Mouse (Mus musculus) heart, adult 8-10 months (tissue): ENCODE data around the gene Ctdsp1. TPM values are rescaled to one million over a fixed set of nuclear protein-coding genes. Genes with fewer than 3 reads are reported as not detected.

Experiments used
- DNase-seq: peaks from one replicate; pipeline ENCODE4 v3.0.0; 2022; ENCODE audit warnings: low spot score
- total RNA-seq, 4 experiments: library from RNA; stranded (reverse); gene quantifications; 2 replicates each; pipeline ENCODE4 v1.2.4; 2022

Ctdsp1 gene
- total RNA-seq, 4 experiments from 2014 or later: 115 to 130 (median 121) TPM

DNA sequence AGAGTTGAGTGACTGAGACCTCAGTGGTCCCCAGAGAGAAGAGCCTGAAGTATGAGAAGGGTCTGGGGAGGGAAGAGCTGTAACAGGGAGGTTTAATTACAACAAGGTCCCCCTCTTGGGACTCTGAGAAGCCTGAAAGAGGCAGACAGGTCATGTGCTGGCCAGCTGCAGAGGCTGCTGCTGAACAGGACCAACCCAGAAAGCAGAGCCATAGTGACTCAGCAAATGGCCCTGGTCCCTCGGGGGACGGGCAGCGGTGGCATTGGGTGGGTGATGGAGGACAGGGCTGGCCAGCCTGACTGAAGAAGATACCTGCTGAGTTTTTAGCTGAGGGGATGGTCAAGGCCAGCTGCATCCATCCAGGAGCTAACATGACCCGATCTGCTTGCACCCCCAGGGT lies 14.9 kb upstream of the Ctdsp1 start:
- no peak for DNase-seq

GRCm38 (mm10) chr1:74379058-74379504 lies 12.2 kb upstream of the Ctdsp1 start:
- DNase-seq: no peak

DNA sequence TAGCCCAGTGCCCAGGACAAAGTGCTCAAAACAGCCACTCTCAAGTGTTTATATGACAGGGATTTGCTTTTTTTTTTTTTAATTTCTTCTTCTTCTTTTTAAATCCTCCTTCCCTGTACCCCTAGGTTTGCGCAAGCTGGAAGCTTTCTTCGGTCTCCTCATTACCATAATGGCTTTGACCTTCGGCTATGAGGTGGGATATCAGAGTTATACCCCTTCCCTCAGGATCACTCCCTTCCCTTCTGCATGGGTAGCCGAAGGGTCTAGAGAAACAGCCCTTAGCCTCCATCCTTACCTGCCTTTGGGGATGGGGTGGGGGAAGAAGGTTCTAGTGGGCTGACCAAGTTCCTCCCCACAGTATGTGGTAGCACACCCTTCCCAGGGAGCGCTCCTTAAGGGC lies 10.8 kb upstream of the Ctdsp1 start:
- no peak for DNase-seq

- DNase-seq: no peak
These were observed 9.7 kb upstream of the Ctdsp1 start for GRCm38 (mm10) chr1:74381588-74382021.

DNA sequence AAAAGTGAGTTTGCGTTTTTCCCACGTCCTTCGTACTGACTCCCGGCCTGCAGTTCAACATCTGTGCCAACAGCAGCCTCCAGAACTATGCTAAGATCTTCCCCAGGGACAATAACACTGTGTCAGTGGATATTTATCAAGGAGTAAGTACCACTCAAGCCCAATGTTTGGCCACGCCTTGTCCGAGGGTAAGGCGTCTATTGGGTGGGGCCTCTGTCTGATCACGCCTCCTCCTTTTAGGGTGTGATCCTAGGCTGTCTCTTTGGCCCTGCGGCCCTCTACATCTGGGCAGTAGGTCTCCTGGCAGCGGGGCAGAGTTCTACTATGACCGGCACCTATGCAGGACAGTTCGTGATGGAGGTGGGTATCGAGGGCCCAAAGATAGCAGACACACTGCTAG lies 7.9 kb upstream of the Ctdsp1 start:
- no peak for DNase-seq

- DNase-seq: no peak
These were observed 6.8 kb upstream of the Ctdsp1 start for GRCm38 (mm10) chr1:74384525-74384924.

DNA sequence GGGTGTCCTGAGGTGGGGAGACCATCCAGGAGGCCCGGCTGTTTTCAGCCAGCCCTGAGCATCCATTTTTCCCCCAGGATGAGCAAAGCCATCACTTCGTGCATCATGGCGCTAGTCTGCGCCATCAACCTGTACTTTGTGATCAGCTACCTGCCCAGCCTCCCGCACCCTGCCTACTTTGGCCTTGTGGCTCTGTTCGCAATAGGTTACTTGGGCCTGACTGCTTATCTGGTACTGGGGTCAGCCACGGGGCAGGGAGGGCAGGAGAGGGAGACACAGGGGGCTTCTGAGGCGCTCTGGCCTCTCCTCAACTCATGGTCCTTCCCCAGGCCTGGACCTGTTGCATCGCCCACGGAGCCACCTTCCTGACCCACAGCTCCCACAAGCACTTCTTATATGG lies 6.2 kb upstream of the Ctdsp1 start:
- DNase-seq: no peak

- no peak for DNase-seq
These were observed 5.8 kb upstream of the Ctdsp1 start for GRCm38 (mm10) chr1:74385531-74385930.

GRCm38 (mm10) chr1:74386363-74386713 lies 5.0 kb upstream of the Ctdsp1 start:
- DNase-seq: no peak

DNA sequence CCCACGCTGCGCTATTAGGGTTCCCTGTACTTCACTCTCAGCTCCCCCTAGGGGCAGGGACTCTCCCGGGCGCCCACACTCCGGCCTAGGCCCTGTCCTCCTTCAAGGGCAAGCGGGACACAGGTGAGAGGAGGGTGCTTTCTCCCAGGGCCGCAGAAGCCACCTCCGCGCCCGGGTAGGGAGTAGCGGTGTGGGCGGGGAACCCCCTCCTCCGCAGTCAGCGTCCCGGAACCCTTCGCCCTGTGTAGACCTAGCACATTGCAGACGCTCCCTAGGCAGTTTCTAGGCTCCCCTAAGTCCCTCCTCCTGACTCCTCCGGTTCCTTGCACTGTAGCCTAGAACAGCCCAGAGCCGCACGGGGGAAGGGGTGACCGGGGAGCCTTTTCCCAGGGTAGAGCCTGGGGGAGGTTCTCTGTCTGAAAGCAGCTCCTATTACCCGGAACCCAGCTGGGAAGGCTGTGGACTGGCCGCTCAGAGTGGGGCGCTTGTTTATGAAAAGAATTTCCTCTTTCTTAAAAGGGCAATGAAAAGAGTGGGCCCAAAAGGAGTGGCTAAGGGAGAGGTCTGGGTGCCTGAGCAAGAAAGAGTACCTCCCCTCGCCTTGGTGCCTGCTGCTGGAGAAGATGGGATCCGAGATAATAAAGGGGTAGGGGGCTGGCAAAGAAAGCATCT lies 4.5 kb upstream of the Ctdsp1 start:
- peak; percentile 97 for DNase-seq

DNA sequence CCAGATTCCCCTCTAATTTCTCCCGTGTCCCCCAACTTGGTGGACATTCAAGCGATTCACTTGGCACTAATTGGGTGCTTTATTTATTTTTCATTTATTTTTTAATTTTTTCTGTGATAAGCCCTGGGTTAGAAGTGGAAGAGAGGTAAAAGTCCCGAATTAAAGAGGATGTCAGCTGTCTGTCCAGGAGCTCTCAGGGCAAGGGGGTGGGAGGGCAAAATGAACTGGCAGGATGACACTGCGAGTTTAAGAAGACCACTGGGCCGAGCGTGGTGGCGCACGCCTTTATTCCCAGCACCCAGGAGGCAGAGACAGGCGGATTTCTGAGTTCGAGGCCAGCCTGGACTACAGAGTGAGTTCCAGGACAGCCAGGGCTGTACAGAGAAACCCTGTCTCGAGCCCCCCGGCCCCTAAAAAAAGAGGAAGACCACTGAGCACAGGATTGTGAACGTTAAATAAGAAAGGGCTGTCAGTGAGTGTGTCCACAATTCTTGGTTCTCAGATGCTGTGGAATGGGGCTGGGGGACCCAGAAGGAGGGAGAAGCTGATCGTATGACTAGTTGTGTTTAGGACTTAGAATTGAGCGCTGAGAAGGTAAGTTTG lies 3.8 kb upstream of the Ctdsp1 start:
- no peak for DNase-seq

DNA sequence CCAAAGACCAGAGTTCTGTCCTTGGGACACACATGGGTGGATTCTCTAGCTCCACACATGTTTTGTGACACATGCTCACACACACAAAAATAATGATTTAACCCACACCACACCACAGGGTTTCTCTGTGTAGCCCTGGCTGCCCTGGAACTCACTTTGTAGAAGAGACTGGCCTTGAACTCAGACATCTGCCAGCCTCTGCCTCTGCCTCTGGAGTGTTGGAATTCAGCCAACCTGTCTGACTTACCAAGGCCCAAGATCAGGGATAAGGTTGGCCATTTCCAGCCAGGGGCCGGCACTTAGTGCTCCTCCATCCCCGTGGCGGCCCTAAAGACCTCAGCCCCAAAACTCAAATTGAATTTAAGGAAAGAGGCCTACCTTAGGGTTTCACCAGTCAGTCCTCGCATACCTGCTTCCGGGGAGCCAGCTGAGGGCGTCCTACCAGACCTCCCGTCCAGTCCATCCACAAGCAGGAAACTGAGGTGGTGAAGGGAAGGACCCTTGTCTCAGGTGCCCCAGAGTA lies 2.9 kb upstream of the Ctdsp1 start:
- no peak for DNase-seq

- DNase-seq: peak; percentile 46
These were observed 1.4 kb upstream of the Ctdsp1 start for GRCm38 (mm10) chr1:74389831-74390286.

DNA sequence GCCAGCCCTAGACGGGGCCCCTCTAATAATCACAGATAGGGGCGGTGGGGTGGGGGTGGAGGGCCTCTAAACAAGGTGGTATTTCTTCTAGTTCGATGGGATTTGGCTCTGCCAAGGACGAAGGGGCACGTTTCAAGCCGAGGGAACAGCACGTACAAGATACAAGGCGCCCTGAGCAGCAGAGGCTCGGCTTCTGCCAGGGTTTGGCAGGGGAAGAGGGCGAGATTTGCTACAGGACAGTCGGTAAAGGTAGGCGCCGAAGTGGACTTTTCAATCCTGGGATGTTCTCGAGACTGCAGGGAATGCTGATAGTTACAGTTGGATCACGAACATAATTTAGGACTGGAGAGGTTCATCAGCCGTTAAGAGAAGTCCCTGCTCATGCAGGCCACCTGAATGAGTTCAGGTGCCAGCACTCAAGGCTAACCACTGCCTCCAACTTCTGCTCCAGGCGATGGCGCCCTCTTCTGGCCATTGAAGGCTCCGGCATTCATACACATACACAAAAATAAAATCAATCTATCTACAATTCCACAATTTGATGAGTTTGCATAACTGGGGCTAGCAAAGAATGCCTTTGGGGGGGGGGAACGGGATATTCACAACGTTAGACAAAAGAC lies 912 bp upstream of the Ctdsp1 start:
- peak; percentile 75 for DNase-seq

DNA sequence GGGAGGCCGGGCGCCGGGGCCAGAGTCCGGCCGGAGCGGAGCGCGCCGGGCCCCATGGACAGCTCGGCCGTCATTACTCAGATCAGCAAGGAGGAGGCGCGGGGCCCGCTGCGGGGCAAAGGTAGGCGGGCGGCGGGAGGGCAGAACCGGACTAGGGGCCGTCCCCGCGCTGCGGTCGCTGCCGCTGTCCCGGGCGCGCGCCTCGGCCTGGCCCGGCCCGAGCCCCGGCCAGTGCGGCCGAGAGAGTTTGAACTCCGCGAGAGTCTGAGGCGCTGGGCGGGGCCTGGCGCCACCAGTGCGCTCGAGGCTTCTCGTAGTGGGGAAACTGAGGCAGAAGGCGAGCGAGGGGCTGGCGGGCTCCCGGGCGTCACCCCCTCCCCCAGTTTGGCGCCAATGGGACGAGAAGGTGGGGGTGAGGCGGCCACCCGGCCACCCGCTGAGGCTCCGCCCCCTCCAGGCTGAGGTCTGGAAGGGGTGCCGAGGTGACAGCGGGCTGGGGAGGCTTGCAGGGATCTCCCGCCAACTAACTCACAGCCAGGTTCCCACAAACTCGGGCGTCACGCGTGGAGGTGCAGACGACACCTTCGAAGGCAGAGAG lies 634 bp downstream of the Ctdsp1 start:
- DNase-seq: peak; percentile 73

DNA sequence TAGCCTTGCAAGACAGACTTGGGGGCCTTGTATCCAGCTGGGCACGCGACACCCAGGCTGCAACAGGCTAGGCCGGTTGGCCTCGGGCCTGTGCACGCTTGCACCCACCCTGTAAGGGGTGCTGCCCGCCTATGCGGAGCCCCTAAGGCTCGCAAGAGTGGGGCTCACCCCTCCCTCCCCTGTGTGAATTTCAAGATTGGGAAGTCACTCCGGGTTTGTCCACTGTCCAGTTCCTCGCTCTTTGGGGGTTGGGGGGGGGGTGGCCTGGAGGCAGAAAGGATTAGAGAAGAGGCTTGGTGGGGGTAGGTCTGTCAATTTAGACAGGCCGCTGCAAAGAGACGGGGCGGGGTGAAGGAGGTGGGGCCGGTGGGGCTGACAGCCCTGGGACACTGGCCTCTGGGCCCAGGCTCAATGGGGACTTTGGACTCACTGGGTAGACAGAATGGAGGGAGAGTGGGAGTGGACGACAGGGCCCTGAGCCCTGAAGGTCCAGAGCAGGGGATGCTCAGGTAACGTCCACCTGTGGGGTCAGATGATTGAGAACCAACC lies 1.2 kb downstream of the Ctdsp1 start:
- DNase-seq: no peak

GRCm38 (mm10) chr1:74393010-74393409 lies 1.7 kb downstream of the Ctdsp1 start:
- DNase-seq: no peak

DNA sequence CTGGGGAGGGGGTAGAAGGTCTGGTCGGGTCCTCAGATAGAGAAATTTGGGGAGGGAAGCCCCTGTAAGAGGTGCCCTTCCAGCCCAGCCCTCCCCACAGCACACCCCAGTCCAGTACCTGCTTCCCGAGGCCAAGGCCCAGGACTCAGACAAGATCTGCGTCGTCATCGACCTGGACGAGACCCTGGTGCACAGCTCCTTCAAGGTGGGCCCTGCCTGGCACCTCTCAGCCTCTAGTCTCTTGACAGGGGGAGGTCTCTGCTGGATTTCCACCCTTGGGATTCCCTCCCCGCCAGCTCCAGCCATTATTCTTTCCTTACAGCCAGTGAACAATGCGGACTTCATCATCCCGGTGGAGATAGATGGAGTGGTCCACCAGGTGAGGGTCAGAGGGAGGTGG lies 2.4 kb downstream of the Ctdsp1 start:
- no peak for DNase-seq

GRCm38 (mm10) chr1:74394311-74394710 lies 3.0 kb downstream of the Ctdsp1 start:
- no peak for DNase-seq

DNA sequence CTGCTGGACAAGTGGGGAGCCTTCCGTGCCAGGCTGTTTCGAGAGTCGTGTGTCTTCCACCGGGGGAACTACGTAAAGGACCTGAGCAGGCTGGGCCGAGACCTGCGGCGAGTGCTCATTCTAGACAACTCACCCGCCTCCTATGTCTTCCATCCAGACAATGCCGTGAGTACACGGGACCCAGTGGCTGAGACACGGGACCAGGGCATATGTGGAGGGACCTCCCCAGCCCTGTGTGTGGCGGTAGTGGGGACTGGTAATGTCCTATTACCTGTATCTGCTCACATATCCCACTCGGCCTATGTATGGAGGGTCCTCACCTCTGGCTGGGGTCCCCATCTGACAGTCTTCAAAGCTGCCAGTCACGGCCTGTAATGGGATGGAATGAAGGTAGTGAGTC lies 3.5 kb downstream of the Ctdsp1 start:
- DNase-seq: no peak

DNA sequence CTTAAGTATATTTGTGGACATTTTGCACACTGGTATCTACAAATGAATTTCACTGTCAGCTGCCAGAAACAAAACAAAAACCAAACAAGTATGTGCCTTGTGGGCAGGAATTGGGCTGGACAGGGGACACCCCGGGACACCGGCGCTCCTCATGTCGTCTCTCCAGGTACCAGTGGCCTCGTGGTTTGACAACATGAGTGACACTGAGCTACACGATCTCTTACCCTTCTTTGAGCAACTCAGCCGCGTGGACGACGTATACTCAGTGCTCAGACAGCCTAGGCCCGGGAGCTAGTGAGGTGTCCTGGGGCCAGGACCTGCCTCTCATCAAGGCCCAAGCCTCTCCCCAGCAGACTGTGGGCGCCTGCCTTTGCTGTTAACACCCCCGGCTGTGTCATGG lies 4.0 kb downstream of the Ctdsp1 start:
- DNase-seq: no peak
